Mouse (Mus musculus) limb, embryonic 10.5 days (tissue): ENCODE results near the gene Gpr132. TPM values are rescaled to one million over a fixed set of nuclear protein-coding genes. Genes with fewer than 3 reads are reported as not detected.

Source experiments
- DNase-seq: peaks from one replicate; pipeline ENCODE4 v3.0.0-alpha.2; 2017; ENCODE audit warnings: low spot score
- H3K27ac ChIP-seq: fragments of 300-500 bp; sonication (generic); 2 replicates; pipeline ENCODE4 v1.5.1; 2016; ENCODE audit warnings: mild to moderate bottlenecking
- H3K27me3 ChIP-seq: fragments of 300-500 bp; sonication (generic); 2 replicates; pipeline ENCODE4 v1.6.1; 2016; ENCODE audit warnings: low read depth, mild to moderate bottlenecking; ENCODE audit not compliant: poor library complexity, severe bottlenecking
- H3K36me3 ChIP-seq: fragments of 300-500 bp; sonication (generic); 2 replicates; pipeline ENCODE4 v1.6.1; 2016; ENCODE audit warnings: mild to moderate bottlenecking, moderate library complexity
- H3K4me1 ChIP-seq: fragments of 300-500 bp; sonication (generic); 2 replicates; pipeline ENCODE4 v1.6.1; 2016
- H3K4me3 ChIP-seq: fragments of 300-500 bp; sonication (generic); 2 replicates; pipeline ENCODE4 v1.5.1; 2016; ENCODE audit warnings: mild to moderate bottlenecking, moderate library complexity
- H3K9me3 ChIP-seq: fragments of 300-500 bp; sonication (generic); replicated peaks from 2 replicates; pipeline ENCODE4 v1.6.1; 2016; ENCODE audit warnings: mild to moderate bottlenecking
- WGBS: fragments of 180-500 bp; shearing (Covaris S2); methylation state at CpG from one replicate; pipeline ENCODE4 v1.1.7; 2016; 5-methylcytosine and 5-hydroxymethylcytosine counted together
- polyA plus RNA-seq: library from polyadenylated mRNA; unstranded; fragments of >200 nt; fragmentation: Nextera tagmentation; extraction: Ambion mirVana; gene quantifications from 2 replicates; pipeline ENCODE4 v1.2.1, GENCODE M21; 2016

The Gpr132 gene
- polyA plus RNA-seq, 1 experiment from 2014 or later = not detected

- H3K4me3 ChIP-seq = no peak overlapping the region
- no peaks in the 10 kb centered on the region for H3K27me3 ChIP-seq
- DNase-seq = no peak
- peaks cover 27% of the 10 kb centered on the region for H3K4me1 ChIP-seq
- H3K27ac ChIP-seq = no peak overlapping the region
- 74% methylated on average over 12 of the region's 12 CpGs for WGBS
- H3K36me3 ChIP-seq = no peaks in the 10 kb centered on the region
- no peaks in the 10 kb centered on the region for H3K9me3 ChIP-seq
Measured at GRCm38 (mm10) chr12:112898351-112898750, 30.3 kb upstream of the Gpr132 start.

- H3K27me3 ChIP-seq = no peaks in the 10 kb centered on the region
- H3K4me3 ChIP-seq = 0 out of 2 replicates have a peak overlapping the region, but pooled peaks have one; percentile 4
- H3K36me3 ChIP-seq = no peaks in the 10 kb centered on the region
- WGBS = 40% methylated on average over 16 of the region's 16 CpGs
- no peaks in the 10 kb centered on the region for H3K9me3 ChIP-seq
- peaks cover 27% of the 10 kb centered on the region for H3K4me1 ChIP-seq
- no peak overlapping the region for H3K27ac ChIP-seq
- no peak for DNase-seq
Measured at GRCm38 (mm10) chr12:112897522-112898212, 29.6 kb upstream of the Gpr132 start.

- peaks cover 27% of the 10 kb centered on the region for H3K4me1 ChIP-seq
- H3K27ac ChIP-seq = no peak overlapping the region
- DNase-seq = no peak
Measured at GRCm38 (mm10) chr12:112894969-112895368, 26.9 kb upstream of the Gpr132 start.

GRCm38 (mm10) chr12:112894303-112894884 lies 26.4 kb upstream of the Gpr132 start:
- Histone ChIP-seq H3K4me3 (no peak overlapping the region), H3K9me3 (no peaks in the 10 kb centered on the region), H3K36me3 (no peaks in the 10 kb centered on the region), H3K27me3 (no peaks in the 10 kb centered on the region), H3K27ac (no peak overlapping the region), H3K4me1 (peaks cover 27% of the 10 kb centered on the region)
- DNase-seq = no peak
- WGBS = 78% methylated on average over 11 of the region's 11 CpGs

More at GRCm38 (mm10) chr12:112894969-112895368, 26.9 kb upstream of the Gpr132 start:
- WGBS = 72% methylated on average over 4 of the region's 4 CpGs
- Histone ChIP-seq H3K4me3 (no peak overlapping the region), H3K9me3 (no peaks in the 10 kb centered on the region), H3K27me3 (no peaks in the 10 kb centered on the region), H3K36me3 (no peaks in the 10 kb centered on the region)

GRCm38 (mm10) chr12:112885465-112885864 lies 17.4 kb upstream of the Gpr132 start:
- no peak overlapping the region for H3K27ac ChIP-seq
- no peak for DNase-seq
- no peaks in the 10 kb centered on the region for H3K9me3 ChIP-seq
- H3K4me1 ChIP-seq = peaks cover 11% of the 10 kb centered on the region
- H3K36me3 ChIP-seq = no peaks in the 10 kb centered on the region
- peaks cover 7% of the 10 kb centered on the region for H3K27me3 ChIP-seq
- WGBS = 55% methylated on average over 7 of the region's 7 CpGs
- H3K4me3 ChIP-seq = no peak overlapping the region

- H3K27ac ChIP-seq = no peak overlapping the region
- WGBS = 72% methylated on average over 6 of the region's 6 CpGs
Measured at GRCm38 (mm10) chr12:112881301-112881815, 13.3 kb upstream of the Gpr132 start.

GRCm38 (mm10) chr12:112880661-112881060 lies 12.6 kb upstream of the Gpr132 start:
- Histone ChIP-seq H3K36me3 (no peaks in the 10 kb centered on the region), H3K27ac (peak overlapping the region; percentile 47), H3K27me3 (peaks cover 55% of the 10 kb centered on the region), H3K4me1 (peaks cover 30% of the 10 kb centered on the region), H3K4me3 (no peak overlapping the region), H3K9me3 (no peaks in the 10 kb centered on the region)
- WGBS = 73% methylated on average over 4 of the region's 4 CpGs
- no peak for DNase-seq

More at GRCm38 (mm10) chr12:112881301-112881815, 13.3 kb upstream of the Gpr132 start:
- Histone ChIP-seq H3K9me3 (no peaks in the 10 kb centered on the region), H3K4me1 (peaks cover 30% of the 10 kb centered on the region), H3K4me3 (no peak overlapping the region), H3K27me3 (peaks cover 48% of the 10 kb centered on the region), H3K36me3 (no peaks in the 10 kb centered on the region)
- DNase-seq = no peak

- peaks cover 65% of the 10 kb centered on the region for H3K27me3 ChIP-seq
- peaks cover 27% of the 10 kb centered on the region for H3K4me1 ChIP-seq
- peak overlapping the region; percentile 47; the same call in 1 of the 2 replicates for H3K27ac ChIP-seq
- no peak overlapping the region for H3K4me3 ChIP-seq
- no peak for DNase-seq
- 87% methylated on average over 5 of the region's 5 CpGs for WGBS
- no peaks in the 10 kb centered on the region for H3K9me3 ChIP-seq
- no peaks in the 10 kb centered on the region for H3K36me3 ChIP-seq
Measured at GRCm38 (mm10) chr12:112879731-112880130, 11.7 kb upstream of the Gpr132 start.

GRCm38 (mm10) chr12:112877607-112878020 lies 9.6 kb upstream of the Gpr132 start:
- Histone ChIP-seq H3K27me3 (peaks cover 85% of the 10 kb centered on the region), H3K9me3 (no peaks in the 10 kb centered on the region), H3K4me1 (peaks cover 37% of the 10 kb centered on the region), H3K4me3 (peak overlapping the region; percentile 57), H3K27ac (peak overlapping the region; percentile 76), H3K36me3 (no peaks in the 10 kb centered on the region)
- DNase-seq = peak; percentile 75
- WGBS = 1% methylated on average over 37 of the region's 37 CpGs

- H3K36me3 ChIP-seq = no peaks in the 10 kb centered on the region
- H3K9me3 ChIP-seq = no peaks in the 10 kb centered on the region
- WGBS = 4% methylated on average over 17 of the region's 17 CpGs
- H3K27ac ChIP-seq = peak overlapping the region; percentile 76
- peak overlapping the region; percentile 57 for H3K4me3 ChIP-seq
- peaks cover 90% of the 10 kb centered on the region for H3K27me3 ChIP-seq
- DNase-seq = peak; percentile 59
- peaks cover 37% of the 10 kb centered on the region for H3K4me1 ChIP-seq
Measured at GRCm38 (mm10) chr12:112877073-112877576, 9.1 kb upstream of the Gpr132 start.

- Histone ChIP-seq H3K27me3 (peaks cover 96% of the 10 kb centered on the region), H3K27ac (peak overlapping the region; percentile 57), H3K4me1 (peaks cover 37% of the 10 kb centered on the region), H3K9me3 (no peaks in the 10 kb centered on the region), H3K4me3 (peak overlapping the region; percentile 57), H3K36me3 (no peaks in the 10 kb centered on the region)
- DNase-seq = peak; percentile 75
- 4% methylated on average over 28 of the region's 28 CpGs for WGBS
Measured at GRCm38 (mm10) chr12:112876332-112877072, 8.5 kb upstream of the Gpr132 start.

GRCm38 (mm10) chr12:112875225-112876013 lies 7.4 kb upstream of the Gpr132 start:
- 22% methylated on average over 16 of the region's 16 CpGs for WGBS
- H3K27ac ChIP-seq = no peak overlapping the region
- H3K4me3 ChIP-seq = no peak overlapping the region
- H3K27me3 ChIP-seq = peaks cover 99% of the 10 kb centered on the region
- peaks cover 43% of the 10 kb centered on the region for H3K4me1 ChIP-seq
- no peaks in the 10 kb centered on the region for H3K9me3 ChIP-seq
- H3K36me3 ChIP-seq = no peaks in the 10 kb centered on the region
- DNase-seq = peak; percentile 91
